Mouse (Mus musculus) CD8-positive naive resting alpha-beta T cell, adult 57 days (primary cell): Measurements from ENCODE around the gene Grasp. TPM values are rescaled to one million over a fixed set of nuclear protein-coding genes. Genes with fewer than 3 reads are reported as not detected.

Experiments
- total RNA-seq: library from RNA; stranded (reverse); gene quantifications from one replicate; pipeline ENCODE4 v1.2.4, GENCODE M21; 2023

Grasp gene
- total RNA-seq: 11.8 TPM

GRCm38 (mm10) chr15:101224006-101224906 is at the start of gene Grasp:
Gene Grasp, plus strand, starts transcription at chr15:101224188.

DNA sequence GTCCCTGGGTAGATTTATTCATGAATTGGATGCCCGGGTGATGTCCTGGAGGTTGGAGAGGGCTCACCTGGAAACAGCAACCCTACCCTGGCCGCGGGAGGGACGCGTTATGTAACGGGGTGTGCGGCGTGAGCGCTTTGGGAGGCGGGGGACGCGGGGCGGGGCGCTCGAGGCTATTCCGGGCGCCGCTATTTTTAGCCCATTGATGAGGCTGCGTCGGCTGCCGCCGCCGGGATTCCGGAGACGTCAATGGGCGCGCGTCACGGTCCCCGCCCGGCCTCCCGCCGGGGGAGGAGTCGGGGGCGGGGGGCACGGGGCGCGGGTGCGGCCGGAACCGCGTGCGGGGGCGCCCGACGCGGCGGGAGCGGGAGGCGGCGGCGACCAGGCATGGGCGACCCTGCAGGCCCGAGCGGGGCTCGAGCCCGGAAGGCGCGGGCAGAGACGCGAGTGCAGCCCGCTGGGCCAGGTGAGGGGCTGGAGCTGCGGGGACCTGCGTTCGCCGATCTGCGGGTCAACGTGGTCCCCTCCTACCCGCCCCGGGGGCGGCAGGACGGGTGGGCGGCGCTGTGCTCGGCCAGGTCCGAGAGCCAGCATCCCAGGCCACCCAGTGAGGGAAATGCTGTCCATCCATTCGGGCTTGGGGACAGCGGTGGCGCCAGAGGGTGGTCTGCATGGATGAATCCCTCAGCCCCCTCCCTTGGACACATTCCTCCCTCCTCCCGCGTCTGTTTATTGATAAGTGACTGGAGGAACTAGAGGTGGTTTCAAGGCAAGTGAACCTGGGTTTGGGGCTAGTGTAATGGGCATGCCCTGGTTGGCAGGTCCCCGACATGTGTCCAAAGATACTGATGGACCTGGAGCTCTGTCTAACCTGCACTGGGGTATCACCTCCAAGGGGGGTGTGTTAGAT is 30.2 kb downstream of the Grasp start, which contains the start of gene Nr4a1:
TSS of gene Nr4a1 (plus strand) at position 384 of the 910 bp plus-strand sequence.

Other genes with a start within 250 kb of the Grasp start
- not detected for gene Gm47841, start 176.8 kb upstream of the Grasp start, total RNA-seq
- not detected for gene Fignl2, start 145.6 kb upstream of the Grasp start, total RNA-seq
- gene Ankrd33, start 108.4 kb upstream of the Grasp start, total RNA-seq: not detected
- gene Acvrl1, start 95.7 kb upstream of the Grasp start, total RNA-seq: 7.3 TPM
- gene Acvr1b, start 50.1 kb upstream of the Grasp start, total RNA-seq: 27.9 TPM
- gene Nr4a1, start 30.1 kb downstream of the Grasp start, total RNA-seq: 467 TPM
- 74.8 TPM for gene Atg101, start 60.1 kb downstream of the Grasp start, total RNA-seq
- 2.3 TPM for gene 6030408B16Rik, start 69.0 kb downstream of the Grasp start, total RNA-seq
- gene Krt80, start 146.0 kb downstream of the Grasp start, total RNA-seq: 1.3 TPM
- gene Krt7, start 186.9 kb downstream of the Grasp start, total RNA-seq: not detected
- not detected for gene Krt87, start 214.6 kb downstream of the Grasp start, total RNA-seq
- gene Krt88, start 223.6 kb downstream of the Grasp start, total RNA-seq: not detected
- gene Krt81, start 239.6 kb downstream of the Grasp start, total RNA-seq: not detected
- gene Krt86, start 249.3 kb downstream of the Grasp start, total RNA-seq: not detected